Mouse (Mus musculus) cerebellum, adult 9-10 months (tissue): Measurements from ENCODE around the gene Txnip.

Source experiments
- DNase-seq: peaks from one replicate; pipeline ENCODE4 v3.0.0; 2022

Gene Txnip

DNA sequence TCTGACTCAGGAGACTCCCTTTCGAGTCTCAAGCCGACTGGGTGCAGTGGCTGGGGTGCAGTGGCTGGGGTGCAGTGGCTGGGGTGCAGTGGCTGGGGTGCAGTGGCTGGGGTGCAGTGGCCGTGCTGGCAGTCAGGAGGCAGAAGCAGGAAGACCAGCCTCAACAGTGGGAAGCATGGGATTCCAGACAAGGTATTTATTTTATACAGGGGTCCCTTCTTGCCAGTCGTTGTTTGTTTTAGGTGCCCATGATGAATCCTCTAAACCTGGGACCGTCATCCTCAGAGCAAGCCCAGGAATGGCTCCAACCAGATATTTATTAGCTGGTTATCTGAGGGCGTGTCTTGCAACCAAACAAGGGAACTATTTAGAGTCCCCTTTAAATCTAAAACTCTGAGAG is 4.2 kb upstream of the Txnip start:
- DNase-seq, result no peak

DNA sequence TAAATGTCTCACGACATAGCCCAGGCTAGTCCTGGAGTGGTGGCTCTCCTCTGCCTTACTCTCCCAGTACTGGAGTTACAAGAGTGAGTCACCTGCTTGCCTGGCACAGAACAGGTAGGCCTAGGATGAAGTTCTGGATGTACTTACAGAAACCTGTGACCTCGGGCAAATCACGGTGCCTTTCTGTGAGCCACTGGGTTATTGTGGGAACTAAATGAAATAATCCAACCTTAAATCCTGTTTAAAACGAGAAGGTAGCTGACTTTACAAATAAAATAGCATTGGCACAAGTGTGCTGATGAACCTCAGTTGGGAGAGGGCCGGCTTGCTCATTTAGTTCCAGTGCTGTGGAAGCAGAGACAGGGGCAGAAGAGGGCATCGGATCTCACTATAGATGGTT is 3.5 kb upstream of the Txnip start:
- no peak for DNase-seq

DNA sequence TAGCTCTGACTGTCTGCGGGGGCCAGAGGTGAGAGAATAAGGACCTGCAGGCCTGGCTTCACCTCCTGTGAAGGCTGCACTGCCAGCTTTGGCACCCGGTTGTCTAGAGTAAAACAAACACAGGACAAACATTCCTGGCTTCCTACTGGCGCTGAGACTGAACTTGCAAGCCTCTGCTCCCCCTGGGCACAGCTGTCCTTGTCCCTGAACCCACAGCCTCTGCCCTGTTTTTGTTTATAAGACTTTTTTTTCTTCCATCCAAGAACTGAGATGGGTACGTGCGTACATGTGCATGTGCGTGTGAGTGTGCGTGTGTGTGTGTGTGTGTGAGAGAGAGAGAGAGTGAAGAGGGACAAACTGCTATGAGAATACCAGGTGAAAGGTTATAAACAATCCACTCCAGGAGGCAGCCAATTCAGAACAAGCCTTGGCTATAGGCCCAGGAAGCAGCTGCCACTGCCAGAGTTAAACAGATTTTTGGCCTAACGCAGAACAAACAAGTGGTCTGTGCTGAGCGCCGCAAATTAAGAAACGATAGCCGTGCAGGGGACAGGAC is 2.6 kb upstream of the Txnip start:
- peak; percentile 47 for DNase-seq

DNA sequence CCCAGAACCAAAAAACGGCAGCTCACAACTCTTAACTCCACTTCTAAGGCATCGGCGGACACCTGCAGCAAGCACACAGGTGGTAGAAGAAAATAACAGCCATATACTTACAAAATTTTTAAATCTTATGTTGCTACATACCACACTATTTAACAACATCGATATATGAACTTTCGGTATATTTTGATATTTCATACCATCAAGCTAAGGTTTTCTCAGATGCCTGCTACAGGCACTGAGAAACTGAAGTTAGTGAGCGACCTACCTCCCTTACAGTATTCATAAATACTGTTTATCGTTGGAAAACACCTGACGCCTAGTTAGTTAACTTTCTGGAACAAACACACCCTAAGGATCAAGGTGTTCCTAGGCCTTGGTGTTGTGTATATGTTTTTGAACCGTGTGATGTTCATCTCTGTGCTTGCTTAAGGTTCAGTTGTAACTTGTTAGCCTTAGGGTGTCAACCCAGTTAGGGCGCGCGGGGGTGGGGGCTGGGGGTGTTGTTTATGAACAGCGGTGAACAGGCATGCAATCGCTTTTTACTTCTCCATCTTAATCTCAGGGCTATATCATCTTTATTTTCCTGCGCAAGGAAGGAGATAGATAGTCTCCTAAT is 1.6 kb upstream of the Txnip start:
- DNase-seq, result no peak

DNA sequence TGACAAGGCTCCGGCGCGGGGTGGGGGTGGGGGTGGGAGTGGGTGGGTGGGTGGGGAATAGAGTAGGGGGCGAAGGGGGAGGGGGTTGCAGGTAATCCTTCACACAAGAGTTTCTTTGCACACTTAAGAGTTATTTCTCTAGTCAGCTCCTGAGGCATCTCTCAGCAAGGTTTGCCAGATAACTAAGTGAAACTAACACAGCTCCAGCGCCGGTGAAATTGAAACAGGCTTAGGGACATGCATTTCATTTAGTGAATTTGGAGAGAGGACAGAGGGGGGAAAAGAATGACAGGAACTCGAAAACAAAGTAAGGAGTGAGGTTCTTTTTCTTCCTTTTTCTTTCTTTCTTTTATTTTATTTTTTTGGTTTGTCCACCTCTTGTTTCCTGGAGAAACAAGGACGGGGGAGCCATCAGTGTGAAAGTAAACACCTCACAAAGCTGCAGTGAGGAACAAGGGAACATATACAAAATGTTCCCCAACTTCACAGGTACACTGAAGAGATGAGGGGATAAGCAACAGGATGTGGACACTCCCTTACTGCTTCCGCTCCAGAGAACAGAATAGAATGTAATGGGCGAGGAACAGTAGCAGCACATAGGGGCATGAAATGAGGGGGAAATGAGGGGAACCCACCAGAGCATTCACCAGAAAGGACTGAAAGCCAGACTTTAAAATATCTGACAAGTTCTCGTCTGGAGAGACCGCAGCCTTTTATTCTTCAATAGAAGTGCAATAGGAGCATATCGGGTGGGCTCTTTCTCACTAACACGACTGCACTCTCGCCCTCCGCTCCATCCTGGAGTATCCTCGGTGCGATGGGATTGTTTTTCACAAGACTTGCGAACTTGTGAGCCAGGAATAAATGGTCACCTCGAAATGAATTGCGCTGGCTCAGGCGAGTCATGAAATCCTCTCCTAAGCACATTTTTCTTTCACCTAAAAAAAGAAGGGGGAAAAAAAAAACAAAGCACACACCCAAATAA is 814 bp upstream of the Txnip start:
- DNase-seq, result no peak

DNA sequence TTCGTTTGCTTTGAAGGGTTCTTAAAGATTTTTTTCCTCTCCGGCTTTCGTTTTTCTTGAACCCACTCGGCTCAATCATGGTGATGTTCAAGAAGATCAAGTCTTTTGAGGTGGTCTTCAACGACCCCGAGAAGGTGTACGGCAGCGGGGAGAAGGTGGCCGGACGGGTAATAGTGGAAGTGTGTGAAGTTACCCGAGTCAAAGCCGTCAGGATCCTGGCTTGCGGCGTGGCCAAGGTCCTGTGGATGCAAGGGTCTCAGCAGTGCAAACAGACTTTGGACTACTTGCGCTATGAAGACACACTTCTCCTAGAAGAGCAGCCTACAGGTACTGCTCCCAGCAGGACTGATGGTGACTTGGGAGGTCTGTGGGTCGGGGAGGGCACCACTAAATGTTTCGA is 402 bp downstream of the Txnip start:
- no peak for DNase-seq

DNA sequence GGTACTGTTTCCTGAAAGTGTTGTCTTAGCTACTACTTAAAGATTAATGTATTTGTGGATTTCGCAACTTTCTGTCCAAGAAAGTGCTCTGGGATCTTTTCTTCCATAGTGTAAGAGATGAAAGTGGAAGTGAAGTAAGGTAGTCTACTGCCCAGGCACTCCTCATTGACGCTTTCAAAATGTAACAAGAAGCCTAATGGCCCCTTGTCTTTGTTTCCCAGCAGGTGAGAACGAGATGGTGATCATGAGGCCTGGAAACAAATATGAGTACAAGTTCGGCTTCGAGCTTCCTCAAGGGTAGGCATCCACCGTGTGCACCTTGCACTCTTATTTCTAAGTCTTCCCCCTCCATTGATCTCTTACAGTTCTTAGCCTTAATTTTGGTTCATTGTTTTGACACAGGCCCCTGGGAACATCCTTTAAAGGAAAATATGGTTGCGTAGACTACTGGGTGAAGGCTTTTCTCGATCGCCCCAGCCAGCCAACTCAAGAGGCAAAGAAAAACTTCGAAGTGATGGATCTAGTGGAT is 975 bp downstream of the Txnip start:
- DNase-seq, result no peak

DNA sequence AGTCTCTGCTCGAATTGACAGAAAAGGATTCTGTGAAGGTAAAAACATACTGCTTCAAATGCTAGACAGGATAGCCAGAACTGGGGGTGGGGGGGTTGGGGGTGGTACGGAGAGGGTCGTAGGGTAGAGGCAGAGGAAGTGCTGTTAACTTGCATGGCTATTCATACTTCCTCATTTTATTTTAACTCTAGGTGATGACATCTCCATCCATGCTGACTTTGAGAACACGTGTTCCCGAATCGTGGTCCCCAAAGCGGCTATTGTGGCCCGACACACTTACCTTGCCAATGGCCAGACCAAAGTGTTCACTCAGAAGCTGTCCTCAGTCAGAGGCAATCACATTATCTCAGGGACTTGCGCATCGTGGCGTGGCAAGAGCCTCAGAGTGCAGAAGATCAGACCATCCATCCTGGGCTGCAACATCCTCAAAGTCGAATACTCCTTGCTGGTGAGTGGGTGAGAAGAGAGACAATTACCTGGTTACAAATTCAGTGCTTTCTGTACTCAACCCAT is 1.7 kb downstream of the Txnip start:
- DNase-seq, result no peak

DNA sequence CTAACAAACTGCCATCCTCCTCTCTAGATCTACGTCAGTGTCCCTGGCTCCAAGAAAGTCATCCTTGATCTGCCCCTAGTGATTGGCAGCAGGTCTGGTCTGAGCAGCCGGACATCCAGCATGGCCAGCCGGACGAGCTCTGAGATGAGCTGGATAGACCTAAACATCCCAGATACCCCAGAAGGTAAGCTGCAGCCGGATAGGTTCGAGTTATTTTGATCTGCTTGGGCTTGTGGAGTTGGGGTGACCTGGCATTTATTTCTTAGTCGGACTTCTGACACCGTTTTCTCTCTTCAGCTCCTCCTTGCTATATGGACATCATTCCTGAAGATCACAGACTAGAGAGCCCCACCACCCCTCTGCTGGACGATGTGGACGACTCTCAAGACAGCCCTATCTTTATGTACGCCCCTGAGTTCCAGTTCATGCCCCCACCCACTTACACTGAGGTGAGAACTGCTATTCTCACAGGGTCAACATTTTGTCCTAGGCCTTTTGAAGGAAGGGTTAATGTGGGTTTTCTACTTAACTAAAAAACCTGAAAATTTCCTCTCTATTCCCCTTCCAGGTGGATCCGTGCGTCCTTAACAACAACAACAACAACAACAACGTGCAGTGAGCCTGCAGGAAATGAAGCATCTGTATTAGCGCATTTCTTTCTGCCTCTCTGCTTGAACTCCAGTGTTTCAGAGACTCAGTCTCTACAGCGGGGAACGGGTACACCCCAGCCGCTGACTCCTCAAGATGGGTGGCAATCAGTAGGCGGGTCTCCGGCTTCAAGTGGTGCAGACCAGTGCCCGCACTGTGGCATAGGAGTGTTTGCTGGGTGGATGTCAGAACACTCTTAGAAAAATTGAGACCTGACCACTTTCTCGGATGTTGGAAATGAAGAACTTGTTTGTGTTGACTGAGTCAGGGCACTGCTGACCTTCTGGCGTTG is 2.4 kb downstream of the Txnip start:
- DNase-seq, result no peak

DNA sequence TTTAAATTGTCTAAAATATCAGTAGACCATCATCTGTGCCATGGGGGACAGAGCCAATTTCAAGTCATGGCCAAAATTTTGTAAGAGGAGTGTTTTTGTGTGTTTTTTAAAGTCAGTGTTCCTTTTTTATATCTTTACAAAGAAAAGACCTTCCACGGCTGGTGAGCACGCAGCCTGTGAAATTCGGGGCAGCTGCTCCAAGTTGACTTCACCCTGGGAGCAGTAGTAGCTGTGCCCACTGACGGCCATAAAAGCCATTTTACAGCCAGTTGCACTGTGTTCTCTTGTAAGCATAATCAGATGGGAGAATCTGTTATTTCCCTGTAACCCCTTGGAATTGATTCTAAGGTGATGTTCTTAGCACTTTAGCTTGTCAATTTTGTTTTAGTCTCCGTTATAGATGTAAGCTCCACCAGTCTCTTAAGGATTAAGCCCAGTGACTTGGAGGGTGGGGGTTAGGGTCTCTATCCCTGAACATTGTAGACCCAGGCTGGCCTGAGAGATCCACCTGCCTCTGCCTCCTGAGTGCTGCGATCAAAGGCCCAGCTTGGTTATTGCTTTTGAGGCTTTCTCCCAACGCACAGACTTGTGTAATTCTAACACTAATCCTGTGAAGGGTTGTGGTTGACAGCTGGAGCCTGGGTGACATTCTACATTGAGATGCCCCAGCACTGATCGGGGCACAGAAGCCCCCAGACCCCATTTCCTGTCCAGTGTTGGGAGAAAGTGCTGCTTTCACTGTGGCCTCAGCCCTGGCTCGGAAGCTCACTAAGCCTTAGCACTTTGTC is 3.3 kb downstream of the Txnip start:
- DNase-seq, result no peak

DNA sequence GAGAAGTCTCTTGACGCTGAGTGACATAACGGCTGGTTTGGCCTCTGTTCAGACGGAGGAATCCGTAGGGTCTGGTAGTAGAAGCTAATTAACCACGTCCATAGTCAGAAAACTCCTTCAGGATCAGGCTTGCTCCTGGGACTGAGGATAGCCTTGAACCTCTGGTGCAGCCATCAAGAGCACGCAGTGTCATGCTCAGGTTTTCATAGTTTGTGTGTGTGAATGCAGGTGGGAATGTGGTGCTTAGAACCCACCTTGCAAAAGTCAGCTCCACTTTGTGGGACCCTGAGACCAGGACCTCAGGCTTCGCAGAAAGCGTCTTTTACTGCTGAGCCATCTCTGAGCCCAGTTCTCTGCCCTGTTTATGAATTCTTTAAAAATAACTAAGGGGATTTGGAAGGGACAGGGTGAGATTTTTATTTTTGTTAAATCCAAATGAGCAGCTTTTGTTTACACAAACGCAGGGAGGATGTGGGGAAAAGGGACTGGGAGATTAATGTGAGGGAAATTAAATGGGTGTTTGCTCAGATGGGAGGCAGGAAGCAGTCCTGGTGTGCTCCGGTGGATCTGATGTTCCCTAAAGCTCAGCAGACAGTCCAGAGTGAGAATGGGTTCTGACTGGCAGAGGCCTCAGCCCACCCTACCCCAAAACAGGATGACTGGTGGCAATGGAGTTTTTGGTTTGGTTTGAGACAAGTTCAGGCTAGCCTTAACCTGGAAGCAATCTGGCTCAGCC is 4.4 kb downstream of the Txnip start:
- DNase-seq, result no peak

DNA sequence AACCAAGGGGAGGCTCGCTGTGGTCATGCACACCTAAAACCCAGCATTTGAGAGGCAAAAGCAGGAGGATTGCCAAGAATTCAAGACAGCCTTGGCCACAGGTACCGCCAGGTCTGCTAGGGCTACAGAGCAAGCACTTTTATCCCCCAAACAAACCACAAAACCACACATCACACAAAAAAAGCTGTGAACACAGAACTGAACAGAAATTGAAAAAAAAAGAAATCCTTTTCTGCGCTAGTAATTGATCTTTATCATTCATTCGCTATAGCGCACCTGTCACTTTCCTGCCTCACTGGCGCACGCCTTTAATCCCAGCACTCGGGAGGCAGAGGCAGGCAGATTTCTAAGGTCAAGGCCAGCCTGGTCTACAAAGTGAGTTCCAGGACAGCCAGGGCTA is 5.5 kb downstream of the Txnip start:
- DNase-seq, result no peak

DNA sequence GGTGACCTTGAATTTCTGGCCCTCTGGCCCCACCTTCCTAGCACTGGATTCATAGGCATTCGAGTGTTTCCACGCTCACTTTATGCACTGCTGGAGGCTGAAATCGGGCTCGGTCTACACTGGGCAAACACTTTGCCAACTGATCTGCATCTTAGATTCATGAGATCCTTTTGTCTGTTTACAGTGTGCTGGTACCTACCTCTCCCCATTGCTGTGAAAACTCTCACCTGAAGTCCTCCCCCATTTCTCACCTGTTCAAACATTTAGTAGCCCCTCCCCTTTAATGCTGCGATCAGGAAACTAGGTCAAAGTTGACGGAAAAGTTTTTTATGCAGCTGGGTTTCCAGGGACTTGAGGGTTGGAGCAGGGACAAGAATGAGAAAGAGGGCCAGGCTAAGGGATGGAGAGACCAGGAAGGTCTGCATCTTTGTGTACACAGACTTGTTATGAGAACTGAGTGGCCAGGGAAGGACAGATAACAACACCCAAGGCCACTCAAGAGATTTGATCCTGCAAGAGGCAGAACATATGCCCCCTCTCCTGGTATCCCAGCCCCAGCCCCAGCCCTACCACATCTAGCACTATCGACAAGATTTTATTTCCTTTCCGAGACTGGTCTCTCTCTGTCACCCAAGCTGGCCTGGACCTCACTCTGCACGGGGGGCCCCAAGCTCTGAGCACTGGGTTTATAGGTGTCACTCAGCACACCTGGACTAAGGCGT is 6.3 kb downstream of the Txnip start:
- no peak for DNase-seq

DNA sequence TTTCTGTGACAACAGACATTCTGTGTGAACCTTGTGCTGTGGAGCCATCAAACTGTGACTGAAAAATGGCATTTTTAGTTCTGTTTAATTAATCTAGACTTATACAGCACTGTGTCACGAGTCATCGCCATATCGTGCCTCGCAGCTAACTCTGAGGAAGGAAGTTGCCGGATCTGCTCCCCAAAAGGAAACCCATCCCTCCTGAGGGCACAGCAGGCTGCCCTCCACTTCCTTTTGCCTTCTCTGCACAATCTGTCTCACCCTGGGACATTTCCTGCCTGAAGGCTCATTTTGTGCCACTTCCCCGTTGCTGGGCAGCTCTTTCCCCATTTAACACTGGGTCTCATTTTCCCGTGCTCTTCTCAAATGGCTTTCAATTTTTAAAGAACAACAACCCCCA is 6.9 kb downstream of the Txnip start:
- no peak for DNase-seq

DNA sequence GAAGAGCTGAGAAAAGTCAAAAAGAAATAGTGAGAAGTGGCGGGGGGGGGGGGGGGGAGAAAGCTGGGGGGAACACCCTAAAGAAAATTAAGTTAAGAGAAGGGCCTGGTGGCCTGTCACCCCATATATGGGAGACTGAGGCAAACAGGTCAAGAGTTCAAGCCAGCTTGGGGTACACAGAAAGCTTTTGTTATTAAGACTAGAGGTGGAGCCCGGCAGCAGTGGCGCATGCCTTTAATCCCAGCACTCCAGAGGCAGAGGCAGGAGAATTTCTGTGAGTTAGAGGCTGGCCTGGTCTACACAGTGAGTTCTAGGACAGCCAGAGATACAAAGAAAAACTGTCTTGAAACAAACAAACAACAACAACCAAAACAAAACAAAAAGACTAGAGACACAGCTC is 7.3 kb downstream of the Txnip start:
- no peak for DNase-seq

DNA sequence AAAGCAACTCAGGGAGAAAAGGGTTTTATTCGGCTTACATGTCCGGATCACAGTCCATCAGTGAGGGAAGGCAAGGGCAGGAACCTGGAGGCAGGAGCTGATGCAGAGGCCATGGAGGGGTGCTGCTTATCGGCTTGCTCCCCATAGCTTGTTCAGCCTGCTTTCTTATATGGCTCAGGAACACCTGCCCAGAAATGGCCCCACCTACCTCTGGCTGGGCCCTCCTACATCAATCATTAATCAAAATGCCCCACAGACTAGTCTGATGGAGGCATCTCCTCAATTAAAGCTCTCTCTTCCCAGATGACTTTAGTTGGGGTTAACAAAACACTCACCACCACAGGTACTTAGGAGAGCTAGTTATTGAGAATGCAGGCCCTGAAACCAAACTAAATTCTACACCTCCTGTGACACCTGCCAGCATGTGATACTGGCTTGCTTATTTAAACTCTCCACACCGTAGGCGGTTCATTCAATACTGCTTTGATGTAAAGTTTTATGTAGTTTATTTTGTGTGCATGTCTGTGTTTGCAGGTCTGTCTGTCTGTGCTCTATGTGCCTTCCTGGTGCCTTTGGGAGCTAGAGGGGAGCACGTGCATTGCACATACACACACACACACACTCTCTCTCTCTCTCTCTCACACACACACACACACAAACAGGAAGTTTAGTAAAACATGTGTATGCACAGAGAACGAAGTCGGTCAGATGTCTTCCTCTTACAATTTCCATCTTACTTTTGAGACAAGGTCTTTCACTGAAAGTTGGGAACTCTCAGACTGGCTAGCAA is 9.1 kb downstream of the Txnip start:
- no peak for DNase-seq

DNA sequence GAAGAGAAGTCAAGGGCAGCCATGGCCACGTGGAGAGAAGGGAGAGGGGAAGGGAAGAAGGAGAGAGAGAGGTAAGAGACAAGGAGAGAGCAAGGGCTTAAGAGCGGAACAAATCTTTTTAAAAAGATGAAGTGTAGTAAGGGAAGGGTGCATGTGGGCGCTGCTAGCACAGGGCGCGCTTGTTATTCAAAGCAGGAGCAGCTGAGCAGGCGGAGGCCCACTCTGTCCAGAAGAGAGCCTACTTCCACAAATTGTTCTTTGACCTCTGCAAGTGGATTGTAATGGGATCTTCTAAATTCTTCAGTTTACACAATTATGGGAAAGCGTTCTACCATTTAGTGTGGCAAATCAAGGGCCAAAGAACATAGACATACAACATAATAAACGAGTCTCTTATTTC is 10.8 kb downstream of the Txnip start:
- DNase-seq, result no peak

DNA sequence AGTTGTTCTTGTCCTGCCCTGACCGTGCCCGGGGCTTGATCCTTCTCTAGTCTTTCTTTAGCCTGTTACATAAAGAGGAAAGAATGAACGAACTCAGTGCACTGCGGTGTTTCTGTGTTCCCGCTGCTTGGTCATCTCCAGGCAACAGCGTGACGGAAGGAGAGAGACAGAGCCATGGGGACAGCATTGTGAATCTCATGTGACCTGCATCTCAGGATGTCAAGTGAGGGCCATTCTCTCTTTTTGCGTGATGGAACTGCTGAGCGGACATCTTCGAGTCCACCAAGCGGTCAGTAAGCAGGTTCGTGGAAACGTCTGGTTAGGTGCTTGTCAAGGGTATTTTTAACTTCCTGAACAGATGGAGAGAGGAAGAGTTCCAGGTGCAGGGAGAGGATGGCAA is 11.7 kb downstream of the Txnip start:
- DNase-seq, result no peak

DNA sequence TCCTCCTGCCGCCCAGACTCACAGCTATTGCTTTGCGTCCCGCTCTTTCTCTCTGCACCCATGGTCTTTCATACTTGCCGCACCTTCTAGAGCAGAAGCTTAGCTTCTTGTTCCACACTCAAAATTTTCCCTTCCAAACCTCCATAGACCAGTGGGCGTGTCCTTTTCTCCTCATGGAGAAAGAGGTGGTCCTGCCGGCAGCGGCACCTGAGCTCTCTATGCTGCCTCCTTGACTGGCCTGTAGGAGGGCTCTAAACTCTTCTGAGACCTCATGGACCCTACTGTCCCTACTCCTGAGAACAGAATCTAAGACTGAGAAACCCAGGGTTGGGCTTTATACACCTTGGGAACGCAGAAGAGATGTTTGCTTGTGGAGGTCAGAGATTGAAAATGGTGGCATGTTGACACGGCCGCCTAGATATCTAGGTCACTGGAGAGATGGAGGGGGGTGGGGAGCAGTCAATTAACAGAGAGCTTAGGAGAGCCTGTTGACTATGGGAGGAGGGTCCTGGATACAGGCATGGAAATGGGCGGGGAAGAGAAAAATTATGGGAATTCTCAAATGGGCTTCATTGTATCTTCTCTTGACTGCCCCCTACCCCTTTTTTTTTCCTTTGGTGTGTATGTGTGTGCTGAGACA is 12.3 kb downstream of the Txnip start:
- no peak for DNase-seq
